Mouse (Mus musculus) T-helper 17 cell (primary cell): ENCODE data around the gene Kl.

Experiments used
- in situ Hi-C, 2 experiments: fragments of 300-600 bp; cut with MboI, MseI; formaldehyde crosslinking; loops; 1 replicate in 1 of 2; 2 replicates in 1 of 2; pipeline ENCODE4 v1.15.1; 2025; ENCODE audit warnings: high pct_unique_total_duplicates in 2 of 2

The Kl gene

DNA sequence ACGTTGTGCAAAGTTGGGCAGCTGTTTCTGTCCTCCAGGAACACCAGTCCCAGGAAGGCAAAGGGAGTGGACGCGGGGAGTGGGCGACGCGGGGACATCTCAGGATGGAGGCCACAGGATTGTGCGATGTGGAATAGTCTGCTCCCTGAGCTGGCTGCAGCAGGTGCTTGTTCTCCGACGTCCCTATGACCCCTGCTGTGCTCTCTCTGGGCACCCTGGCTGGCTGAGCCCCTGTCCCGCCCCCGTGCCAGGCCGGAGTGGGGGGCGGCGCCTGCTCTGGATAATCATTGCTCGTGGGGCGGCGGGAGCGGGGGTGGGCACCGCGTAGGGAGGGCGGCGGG is at the start of gene Kl:
Kl (plus strand) TSS at position 280 of the 341 bp plus-strand sequence.
- in situ Hi-C loops = no loop called here

DNA sequence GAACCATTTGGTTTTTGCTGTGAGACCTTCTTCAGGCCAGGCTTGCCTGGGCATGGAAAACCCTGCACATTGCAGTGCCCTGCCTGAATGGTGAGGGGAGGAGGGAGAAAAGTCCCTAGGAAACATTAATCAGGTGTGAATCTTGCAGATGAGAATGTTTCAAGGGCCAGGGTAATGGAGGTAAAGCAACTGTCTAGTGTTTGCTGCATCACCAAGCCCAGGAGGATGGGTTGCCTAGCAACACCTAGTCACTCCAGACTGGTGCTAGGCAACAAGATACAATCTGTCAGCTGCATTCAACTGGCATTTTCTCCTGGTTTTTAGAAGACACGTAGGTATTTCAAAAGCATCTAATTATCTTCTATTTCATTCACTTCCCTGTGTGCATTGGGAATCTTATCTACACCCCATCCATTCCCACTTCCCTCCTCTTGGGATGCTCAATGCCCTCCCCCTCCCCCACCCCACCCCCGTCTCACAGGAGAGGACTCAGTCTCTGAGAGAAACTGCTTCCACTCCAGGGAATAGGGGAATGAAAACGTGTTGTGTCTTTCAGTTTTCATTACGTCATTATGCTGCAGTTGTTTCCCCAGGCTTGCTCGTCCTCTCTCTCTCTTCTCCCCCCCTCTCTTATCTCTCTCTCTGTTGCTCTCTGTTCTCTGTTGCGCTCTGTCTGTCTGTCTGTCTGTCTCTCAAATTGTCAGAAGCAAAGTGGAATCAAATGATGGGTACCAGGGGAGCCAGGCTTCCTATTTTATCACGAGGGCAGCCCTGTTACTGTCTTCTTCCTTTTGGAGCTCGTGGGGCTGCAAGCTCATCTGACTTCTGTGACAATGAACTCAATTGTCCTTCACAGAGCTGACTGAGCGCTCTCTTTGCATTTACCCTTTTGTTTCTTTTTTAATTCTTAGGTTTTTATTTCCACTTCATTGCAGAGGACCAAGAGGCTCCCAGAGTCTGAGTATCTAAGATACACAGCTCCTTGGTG is 46.1 kb upstream of the Kl start:
- in situ Hi-C loops = no loop called here

DNA sequence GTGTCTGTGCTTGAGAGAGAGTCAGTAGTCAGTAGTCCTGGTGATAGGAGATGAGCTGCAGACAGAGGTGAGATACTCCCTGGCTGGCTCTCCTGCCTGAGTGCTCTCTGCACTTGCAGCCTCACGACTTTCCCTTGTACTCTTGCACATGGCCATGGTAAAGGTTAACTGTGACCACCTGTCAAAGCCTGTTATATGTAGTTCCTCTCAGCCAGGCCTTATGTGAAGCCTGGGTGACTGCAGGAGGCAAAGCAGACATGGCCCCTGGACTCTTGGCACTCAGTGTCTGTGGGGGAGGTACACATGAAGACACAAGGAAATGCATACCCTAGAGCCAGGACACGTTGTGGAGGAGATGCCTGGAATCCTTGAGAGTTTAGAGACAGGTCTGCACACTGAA is 40.3 kb upstream of the Kl start:
- in situ Hi-C loops = no loop called here

DNA sequence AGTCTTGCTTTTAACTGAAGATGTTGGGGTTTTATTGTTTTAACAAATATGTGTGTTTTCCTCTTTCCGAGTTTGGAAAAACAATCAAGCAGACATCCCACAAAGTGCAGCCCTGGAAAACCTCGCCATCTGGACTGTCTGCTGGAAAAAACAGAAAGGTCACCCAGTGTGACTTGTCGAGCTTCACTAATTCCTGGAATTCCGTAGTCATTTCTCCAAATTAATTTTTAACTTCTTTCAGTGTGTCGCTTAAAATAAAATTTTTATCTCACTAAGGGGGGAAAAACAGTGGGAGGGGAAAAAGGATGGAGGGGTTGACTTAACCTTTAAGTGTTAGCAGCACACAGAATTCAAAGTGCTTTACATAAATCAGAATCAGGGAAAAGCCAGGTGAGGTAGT is 39.8 kb upstream of the Kl start:
- in situ Hi-C loops = no loop called here

DNA sequence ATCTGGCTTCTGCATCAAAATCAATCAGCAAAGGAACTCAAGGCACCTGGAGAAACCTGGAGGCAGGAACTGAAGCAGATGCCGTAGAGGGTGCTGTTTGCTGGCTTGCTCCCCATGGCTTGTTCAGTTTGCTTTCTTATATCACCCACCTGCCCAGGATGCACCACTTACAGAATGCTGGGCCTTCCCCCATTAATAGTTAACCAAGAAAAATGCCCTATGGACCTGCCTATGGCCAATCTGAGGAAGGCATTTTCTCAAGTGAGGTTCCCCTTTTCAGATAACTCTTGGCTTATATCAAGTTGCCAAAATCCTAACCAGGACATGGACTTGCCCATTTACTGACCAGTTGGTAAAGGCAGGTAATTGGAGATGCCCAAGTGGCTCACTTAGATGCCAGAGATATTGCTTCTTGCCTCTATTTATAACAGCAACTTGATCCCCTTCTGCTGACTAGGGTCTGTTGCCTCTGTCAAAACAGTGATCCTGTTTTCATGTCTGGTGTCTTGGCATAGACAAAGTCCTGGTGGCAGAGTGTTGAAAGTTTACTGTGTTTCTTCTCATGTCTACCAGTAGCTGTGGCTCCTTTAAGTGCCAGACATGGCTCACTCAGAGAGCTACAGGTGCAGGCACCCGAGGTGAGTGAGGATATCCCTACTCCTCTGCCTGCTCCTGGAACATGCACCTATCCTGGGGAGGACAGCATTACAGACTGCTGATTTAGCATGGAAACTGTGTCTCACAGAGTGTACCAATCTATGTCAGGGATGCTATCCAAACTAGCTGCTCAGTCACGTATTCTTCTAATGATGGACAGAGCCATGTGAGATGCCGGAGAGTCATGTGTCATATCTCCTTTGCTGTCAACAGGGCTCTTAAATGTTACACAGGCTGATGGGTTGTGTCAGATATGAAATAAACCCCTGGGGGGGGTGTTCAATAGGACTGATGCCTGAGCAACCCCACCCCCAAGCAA is 37.0 kb upstream of the Kl start:
- in situ Hi-C loops = no loop called here

DNA sequence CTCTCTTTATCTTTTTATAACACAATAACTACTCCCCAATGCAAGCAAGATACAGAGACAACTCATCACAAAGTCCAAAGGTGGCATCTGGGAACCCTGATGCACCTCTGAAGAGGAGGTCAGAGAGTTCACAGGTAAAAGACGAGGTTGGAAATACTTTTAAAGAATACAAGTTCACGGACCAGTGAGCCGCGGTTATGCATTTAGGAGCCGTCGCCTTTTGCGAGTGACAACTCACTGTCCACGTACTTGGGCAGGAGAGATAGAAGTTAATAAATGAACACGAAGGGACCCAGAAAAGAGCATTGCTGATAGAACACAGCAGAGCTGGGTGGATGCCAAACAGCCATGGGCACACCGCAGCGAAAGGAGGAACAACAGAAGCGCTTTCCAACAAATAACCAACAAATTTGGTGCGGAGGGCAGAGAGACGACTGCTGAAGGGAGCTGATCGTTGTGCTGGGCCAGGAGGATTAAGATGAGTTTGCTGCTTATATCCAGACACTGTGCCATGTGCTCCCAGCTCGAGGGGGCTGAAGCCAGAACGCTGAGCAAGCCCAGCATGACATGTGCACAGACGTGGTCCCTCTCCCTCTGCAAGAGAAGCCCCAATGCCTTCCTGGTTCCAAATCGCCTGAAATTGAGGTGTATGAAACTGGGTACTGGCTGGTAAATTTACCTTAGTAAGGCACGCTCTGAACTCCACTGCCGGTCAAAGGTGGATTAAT is 35.1 kb upstream of the Kl start:
- in situ Hi-C loops = no loop called here

DNA sequence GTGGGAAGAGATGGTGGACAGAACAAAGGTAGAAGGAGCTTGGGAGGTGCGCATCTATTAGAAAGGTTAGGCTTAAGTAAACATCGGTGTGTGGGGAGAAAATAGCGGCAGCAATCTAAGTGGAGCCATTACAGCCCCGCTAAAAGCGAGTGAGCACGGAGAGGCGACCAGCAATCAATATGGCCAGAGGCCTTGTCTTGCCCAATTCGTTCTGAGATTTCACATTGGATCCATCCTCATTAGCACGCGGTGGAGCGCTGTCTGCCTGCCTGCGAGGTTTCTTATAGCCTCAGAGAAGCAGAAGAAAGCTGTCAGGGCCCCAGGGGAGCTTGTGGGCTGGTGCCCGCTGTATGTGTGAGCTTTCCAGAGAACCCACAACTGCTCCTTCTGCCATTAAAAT is 33.8 kb upstream of the Kl start:
- in situ Hi-C loops = no loop called here

DNA sequence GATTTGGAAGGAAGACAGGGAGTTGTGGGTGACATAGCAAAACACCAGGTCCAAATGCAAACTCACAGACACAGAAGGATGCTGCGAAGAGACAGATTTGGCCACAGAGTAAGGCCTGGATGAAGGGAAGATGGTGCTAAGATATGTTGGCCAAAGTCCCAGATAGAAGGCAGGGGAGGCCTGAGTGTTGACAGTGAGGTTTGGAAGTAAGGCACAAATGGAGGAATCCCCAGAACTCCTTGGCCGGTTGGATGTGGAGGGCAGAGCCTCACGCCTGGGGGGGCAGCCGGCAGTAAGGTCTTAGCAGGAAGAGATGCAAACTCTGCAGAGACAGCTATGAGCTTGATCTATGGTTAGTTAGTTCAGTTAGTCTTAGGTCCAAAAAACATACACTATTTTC is 33.1 kb upstream of the Kl start:
- in situ Hi-C loops = no loop called here

DNA sequence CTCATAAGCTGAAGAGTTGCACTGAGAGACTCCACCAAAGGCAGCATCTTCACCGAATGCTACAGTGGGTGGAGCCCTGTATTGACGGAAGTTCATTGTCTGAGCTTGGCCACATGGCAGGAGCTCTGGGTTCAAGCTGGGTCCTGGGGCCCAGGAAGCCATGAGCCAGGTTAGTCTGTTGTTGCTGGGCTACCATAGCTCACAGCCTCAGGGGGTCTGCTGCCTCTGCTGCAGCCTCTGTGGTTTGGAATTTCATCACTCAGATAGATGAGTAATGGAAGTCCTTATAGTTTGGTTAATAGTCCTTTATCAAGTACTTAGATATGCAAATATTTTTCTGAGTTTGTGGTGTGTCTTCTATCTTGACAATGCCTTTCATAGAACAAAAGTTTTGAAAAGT is 32.4 kb upstream of the Kl start:
- in situ Hi-C loops = no loop called here

DNA sequence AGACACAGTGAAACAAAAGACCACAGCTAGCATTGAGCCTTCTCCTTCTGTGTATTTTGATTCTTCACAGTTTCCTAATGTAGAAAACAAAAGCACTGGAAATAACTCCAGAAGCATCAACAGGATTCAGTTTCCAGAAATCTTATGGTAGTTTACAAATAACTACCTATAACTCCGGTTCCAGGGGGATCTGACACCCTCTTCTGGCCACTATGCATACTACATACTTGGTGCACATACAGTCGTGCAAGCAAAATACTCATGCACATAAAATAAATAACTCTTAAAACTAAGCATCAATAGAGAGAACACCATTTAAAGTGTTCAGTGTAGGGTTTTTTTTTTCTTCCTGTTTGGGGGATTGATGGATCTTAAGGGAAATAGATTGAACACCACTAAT is 23.0 kb upstream of the Kl start:
- in situ Hi-C loops = no loop called here

DNA sequence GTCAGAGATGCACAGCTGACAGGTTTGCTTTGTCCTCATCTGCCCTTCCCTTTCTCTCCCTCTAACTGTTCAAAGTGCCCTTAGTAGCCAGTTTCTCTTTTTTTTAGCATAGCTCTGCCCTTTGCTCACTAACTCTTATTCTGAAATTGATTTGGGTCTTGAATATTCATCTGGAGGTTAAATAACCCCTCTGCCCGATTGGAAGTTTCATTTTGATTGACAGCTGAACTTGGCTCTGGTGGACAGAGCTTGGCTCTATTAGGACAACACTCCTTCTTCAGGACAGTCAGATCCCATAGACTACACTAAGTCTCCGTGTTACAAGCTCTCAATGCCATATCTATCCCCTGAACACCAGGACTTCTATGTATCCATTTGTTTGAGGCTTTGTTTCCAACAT is 19.8 kb upstream of the Kl start:
- in situ Hi-C loops = no loop called here

DNA sequence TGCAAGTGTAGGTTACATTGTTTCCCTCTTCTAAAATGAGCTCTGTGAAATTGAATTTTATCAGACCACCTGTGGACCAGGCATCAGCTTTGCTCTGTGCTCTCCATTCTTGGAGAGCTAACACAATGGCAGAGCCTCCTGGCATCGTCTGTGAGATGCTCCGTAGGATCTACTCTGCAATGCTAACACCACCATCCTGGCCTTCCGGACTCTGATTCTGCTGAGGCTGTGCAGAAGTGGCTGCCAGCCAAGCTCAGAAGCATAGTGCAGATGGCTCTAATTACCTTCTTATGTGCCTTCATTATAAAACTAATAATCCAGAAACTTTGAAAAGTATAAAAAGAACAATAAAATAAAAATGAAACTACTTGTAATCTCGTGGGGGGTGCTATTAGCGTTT is 16.2 kb upstream of the Kl start:
- in situ Hi-C loops = no loop called here

DNA sequence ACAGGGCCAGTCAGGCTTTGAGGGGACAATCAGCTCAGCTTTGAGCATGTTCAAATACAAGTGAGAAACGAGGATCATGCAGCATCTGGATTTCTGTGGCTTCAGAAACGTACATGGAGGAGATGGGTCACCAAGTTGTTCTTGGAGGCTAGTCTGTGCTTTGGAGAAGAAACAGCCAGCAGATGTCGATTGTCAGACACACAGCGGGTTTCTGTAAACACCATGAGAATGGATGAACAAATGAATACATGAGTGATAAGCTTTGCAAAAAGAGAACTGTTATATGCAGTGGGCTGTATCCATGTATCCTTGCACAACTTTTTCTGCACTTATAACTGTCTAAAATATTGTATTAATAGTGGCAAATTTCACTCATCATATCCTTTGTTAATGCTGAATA is 15.6 kb upstream of the Kl start:
- in situ Hi-C loops = no loop called here

DNA sequence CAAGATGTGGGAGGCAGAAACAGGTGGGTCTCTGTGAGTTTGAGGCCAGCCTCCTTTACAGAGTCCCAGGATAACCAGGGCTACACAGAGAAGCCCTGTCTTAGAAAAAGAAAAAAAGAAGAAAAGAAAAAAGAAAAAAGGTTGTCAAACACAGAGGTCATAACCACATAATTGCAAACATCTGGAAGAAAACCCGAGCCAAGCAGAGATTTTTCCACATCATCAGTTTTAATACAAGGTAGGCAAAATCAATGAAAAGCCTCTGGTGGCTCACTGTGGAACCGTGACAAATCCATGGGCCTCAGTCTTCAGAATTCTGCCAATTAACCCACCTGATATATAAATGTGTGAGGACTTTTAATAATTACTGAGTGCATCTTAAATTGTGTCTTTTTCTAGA is 14.9 kb upstream of the Kl start:
- in situ Hi-C loops = no loop called here

DNA sequence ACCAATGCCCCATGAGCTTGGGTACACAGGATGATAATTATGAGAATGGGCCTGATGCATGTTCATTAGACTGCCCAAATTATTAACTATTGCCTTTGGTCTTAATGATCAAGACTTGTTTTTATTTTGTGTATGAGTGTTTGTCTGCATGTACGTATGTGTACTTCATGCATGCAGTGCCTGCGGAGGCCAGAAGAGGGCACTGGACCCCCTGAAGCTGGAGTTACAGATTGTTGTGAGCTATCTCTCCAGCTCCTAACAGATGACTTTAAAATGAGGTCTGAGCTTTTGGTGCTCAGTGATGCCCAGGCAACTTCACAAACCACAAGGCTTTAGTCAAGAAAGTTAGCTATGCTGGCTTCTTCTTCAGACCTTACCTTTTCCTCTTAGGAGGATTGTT is 6.8 kb upstream of the Kl start:
- in situ Hi-C loops = no loop called here

DNA sequence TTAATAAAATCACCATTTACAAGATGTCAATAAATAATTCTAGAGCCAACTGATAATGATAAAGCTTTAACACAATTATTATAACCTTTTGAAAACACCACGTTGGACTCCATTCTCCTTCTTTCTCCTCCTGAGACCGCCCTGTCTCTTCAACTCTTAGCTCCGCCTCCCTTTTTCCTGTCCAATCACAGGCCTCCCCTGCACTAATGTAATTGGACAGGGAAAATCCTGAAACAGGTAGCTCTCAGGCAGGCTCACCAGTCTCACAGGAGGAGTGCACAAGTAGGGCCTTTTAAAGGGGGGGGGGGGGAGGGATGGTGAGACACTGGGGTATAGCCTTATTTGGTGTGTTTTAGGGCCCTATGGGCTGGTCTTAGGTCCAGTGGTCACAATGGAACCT is 3.3 kb upstream of the Kl start:
- in situ Hi-C loops = no loop called here

DNA sequence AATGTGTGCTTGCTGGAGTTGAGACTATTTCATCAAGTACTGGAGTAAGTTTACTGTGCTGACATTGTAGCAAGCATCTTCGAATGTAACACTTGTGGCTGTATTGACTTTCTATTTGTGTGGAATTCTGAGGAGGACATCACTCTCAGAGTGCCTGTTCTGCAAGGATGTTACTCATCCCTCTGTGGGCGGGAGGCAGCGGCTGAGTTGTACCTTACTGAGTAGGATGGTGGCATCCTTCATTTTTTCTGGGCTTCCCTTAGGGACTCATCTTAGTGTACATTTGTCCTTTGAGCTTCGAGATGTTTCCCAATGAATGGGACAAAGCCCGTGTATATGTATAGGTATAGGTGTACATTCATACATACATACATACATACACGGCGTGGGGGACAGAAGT is 1.1 kb upstream of the Kl start:
- in situ Hi-C loops = no loop called here

DNA sequence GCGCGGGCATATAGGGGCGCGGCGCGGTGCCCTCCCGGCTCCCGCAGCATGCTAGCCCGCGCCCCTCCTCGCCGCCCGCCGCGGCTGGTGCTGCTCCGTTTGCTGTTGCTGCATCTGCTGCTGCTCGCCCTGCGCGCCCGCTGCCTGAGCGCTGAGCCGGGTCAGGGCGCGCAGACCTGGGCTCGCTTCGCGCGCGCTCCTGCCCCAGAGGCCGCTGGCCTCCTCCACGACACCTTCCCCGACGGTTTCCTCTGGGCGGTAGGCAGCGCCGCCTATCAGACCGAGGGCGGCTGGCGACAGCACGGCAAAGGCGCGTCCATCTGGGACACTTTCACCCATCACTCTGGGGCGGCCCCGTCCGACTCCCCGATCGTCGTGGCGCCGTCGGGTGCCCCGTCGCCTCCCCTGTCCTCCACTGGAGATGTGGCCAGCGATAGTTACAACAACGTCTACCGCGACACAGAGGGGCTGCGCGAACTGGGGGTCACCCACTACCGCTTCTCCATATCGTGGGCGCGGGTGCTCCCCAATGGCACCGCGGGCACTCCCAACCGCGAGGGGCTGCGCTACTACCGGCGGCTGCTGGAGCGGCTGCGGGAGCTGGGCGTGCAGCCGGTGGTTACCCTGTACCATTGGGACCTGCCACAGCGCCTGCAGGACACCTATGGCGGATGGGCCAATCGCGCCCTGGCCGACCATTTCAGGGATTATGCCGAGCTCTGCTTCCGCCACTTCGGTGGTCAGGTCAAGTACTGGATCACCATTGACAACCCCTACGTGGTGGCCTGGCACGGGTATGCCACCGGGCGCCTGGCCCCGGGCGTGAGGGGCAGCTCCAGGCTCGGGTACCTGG is 488 bp downstream of the Kl start:
- in situ Hi-C loops = no loop called here

DNA sequence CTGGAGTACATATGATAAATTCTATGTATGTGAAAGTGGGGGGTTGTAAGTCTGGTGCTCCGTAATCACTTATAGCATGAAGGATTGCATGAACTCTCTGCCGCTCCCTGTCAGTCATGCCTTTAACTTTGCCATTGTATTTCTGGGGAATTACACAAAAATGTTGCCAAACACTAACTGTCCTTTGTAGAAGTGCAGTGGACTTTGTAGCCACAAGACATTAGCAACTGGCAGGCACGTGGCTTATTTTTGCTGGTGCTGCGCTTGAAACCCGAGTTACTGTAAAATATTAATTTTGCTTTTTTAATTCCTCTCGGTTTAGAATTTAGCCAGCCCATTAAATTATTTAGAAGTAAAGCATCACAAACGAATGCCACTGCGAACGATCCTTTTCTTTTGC is 2.4 kb downstream of the Kl start:
- in situ Hi-C loops = no loop called here

DNA sequence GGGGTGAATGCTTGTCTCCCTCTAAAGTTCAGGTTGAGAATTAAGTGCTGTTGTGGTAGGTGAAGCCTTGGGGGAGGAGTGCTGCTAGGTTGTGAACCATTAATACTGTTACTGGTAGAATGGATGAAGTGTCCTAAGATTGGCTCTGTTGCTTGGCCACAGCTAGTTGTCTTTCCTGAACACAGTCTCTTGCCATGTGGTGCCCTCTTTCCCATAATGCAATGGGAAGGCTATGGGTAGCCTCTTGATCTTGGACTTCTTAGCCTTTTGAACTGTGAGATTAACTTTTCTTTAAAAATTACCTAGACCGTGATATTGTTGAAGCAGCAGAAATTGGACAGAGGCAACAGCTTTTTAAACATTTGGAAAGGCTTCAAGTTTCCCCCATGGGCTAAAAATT is 7.5 kb downstream of the Kl start:
- in situ Hi-C loops = no loop called here

DNA sequence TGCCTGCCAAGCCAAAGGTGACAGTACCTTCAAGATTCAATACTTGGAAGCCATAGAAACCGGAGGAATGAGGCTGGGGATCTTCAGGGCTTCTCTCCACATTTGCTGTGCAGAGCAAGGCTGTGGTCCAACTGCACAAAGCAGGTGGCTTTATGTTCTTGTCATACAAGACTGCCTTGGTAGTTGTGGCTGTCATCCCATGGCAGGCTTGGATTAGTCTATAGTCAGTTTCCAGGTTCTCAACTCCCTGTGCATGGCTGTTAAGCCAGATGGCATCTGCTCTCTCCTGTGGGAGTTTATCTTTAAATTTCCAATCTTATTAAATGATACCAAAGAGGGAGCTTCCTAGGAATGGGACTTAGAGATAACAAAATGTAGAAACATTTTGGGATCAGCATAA is 9.2 kb downstream of the Kl start:
- in situ Hi-C loops = no loop called here
